Mouse (Mus musculus) myocyte (in vitro differentiated cells): ENCODE data around the gene Kcnk6. TPM values are rescaled to one million over a fixed set of nuclear protein-coding genes. Genes with fewer than 3 reads are reported as not detected.
A peak's percentile ranks its signal among the peaks of the same experiment; 100 is the strongest.

Experiments
- H3K27me3 ChIP-seq: one replicate; pipeline ENCODE4 v1.6.1; 2011; ENCODE audit not compliant: control insufficient read depth, insufficient read depth, insufficient read length
- H3K36me3 ChIP-seq: one replicate; pipeline ENCODE4 v1.6.1; 2011; ENCODE audit not compliant: control insufficient read depth, insufficient read depth
- H3K4me2 ChIP-seq: one replicate; pipeline ENCODE4 v1.6.1; 2011; ENCODE audit warnings: low read depth, control low read depth
- H3K4me3 ChIP-seq: one replicate; pipeline ENCODE4 v1.5.1; 2011; ENCODE audit warnings: mild to moderate bottlenecking, control low read depth, moderate library complexity
- H3K79me2 ChIP-seq: one replicate; pipeline ENCODE4 v1.6.1; 2011; ENCODE audit not compliant: control insufficient read depth, insufficient read depth
- H3ac ChIP-seq: one replicate; pipeline ENCODE4 v1.6.1; 2011; ENCODE audit not compliant: control insufficient read depth, insufficient read length
- CEBPB ChIP-seq: IDR thresholded peaks from 2 replicates; pipeline ENCODE4 v1.6.1; 2011; ENCODE audit warnings: mild to moderate bottlenecking, moderate library complexity; ENCODE audit not compliant: poor library complexity, insufficient read depth, severe bottlenecking
- E2F4 ChIP-seq: IDR thresholded peaks from one replicate; pipeline ENCODE4 v1.6.1; 2011; ENCODE audit warnings: mild to moderate bottlenecking, control low read depth, moderate library complexity; ENCODE audit not compliant: insufficient read depth
- MAX ChIP-seq: IDR thresholded peaks from one replicate; pipeline ENCODE4 v1.6.1; 2011; ENCODE audit warnings: low read depth, mild to moderate bottlenecking, control low read depth
- MYOD1 ChIP-seq, 3 experiments: IDR thresholded peaks; one replicate each; pipeline ENCODE4 v1.6.1; 2011; ENCODE audit warnings: control low read depth in 2 of 3, low read depth in 2 of 3, mild to moderate bottlenecking in 2 of 3, moderate library complexity in 1 of 3; ENCODE audit not compliant: insufficient read length in 2 of 3, control insufficient read depth in 1 of 3
- MYOG ChIP-seq, 3 experiments: IDR thresholded peaks; one replicate each; pipeline ENCODE4 v1.6.1; 2011; ENCODE audit warnings: control low read depth in 2 of 3, low read depth in 2 of 3, mild to moderate bottlenecking in 2 of 3; ENCODE audit not compliant: insufficient read length in 2 of 3, control insufficient read depth in 1 of 3, insufficient read depth in 1 of 3
- POLR2A ChIP-seq: IDR thresholded peaks from one replicate; pipeline ENCODE4 v1.6.1; 2011; ENCODE audit warnings: low read depth, mild to moderate bottlenecking, control low read depth, moderate library complexity; ENCODE audit not compliant: insufficient read length
- POLR2AphosphoS2 ChIP-seq: IDR thresholded peaks from one replicate; pipeline ENCODE4 v1.6.1; 2011; ENCODE audit warnings: low read depth, control low read depth; ENCODE audit not compliant: insufficient read length
- REST ChIP-seq: IDR thresholded peaks from one replicate; pipeline ENCODE4 v1.6.1; 2011; ENCODE audit warnings: mild to moderate bottlenecking, control low read depth, moderate library complexity; ENCODE audit not compliant: insufficient read depth, insufficient read length
- SRF ChIP-seq: IDR thresholded peaks from one replicate; pipeline ENCODE4 v1.6.1; 2011; ENCODE audit warnings: low read depth; ENCODE audit not compliant: control insufficient read depth, insufficient read length
- TCF12 ChIP-seq: IDR thresholded peaks from one replicate; pipeline ENCODE4 v1.6.1; 2011; ENCODE audit warnings: mild to moderate bottlenecking, control low read depth; ENCODE audit not compliant: poor library complexity, insufficient read depth, severe bottlenecking
- TCF3 ChIP-seq: IDR thresholded peaks from one replicate; pipeline ENCODE4 v1.6.1; 2011; ENCODE audit warnings: low read depth, control low read depth; ENCODE audit not compliant: insufficient read length
- USF1 ChIP-seq: IDR thresholded peaks from one replicate; pipeline ENCODE4 v1.6.1; 2011; ENCODE audit warnings: low read depth, mild to moderate bottlenecking, control low read depth, moderate library complexity
- polyA plus RNA-seq: library from polyadenylated mRNA; unstranded; fragments of >200 nt; fragmentation: generic; extraction: Trizol; gene quantifications from one replicate; pipeline ENCODE4 v1.2.1, GENCODE M21; 2012; ENCODE audit warnings: missing spikeins

The Kcnk6 gene
- polyA plus RNA-seq, 1 experiment: 0.01 TPM

DNA sequence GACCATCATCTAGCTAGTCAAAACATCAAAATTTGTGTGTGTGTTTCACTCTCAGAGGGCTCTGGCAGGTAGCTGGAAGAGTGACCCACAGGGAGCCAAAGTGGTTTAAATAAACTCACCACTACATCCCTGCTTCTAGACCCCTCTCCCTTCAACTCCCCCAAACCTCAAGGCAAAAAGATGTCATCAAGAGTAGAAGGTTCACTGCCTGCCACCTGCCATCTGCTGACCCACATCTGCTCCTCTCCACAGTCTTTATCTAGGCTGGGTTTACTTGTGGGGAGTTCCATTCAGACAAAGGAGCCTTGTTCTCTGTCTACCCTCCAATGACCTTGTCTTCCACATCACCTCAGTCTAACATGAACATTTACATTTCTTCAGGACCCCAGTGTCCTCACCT is 46.9 kb upstream of the Kcnk6 start:
- Histone ChIP-seq H3K36me3 (no peaks in the 10 kb centered on the region), H3K4me2 (no peak overlapping the region), H3K79me2 (no peaks in the 10 kb centered on the region), H3ac (no peak overlapping the region), H3K4me3 (no peak overlapping the region), H3K27me3 (peaks cover 20% of the 10 kb centered on the region)
- no peak for TF ChIP-seq MAX
- TF ChIP-seq POLR2AphosphoS2: no peak
- TF ChIP-seq MYOG (IDR thresholded peaks at IDR 0.05; ENCODE audit: control insufficient read depth in 1 of 3, insufficient read depth in 1 of 3, insufficient read length in 2 of 3, low read depth in 2 of 3): no peak
- no peak for TF ChIP-seq SRF
- no peak for TF ChIP-seq E2F4
- TF ChIP-seq TCF12: no peak
- TF ChIP-seq MYOD1 (IDR thresholded peaks at IDR 0.05; ENCODE audit: control insufficient read depth in 1 of 3, insufficient read length in 2 of 3, low read depth in 2 of 3): no peak
- TF ChIP-seq REST: no peak
- TF ChIP-seq USF1: no peak
- no peak for TF ChIP-seq TCF3
- no peak for TF ChIP-seq CEBPB
- TF ChIP-seq POLR2A: no peak

DNA sequence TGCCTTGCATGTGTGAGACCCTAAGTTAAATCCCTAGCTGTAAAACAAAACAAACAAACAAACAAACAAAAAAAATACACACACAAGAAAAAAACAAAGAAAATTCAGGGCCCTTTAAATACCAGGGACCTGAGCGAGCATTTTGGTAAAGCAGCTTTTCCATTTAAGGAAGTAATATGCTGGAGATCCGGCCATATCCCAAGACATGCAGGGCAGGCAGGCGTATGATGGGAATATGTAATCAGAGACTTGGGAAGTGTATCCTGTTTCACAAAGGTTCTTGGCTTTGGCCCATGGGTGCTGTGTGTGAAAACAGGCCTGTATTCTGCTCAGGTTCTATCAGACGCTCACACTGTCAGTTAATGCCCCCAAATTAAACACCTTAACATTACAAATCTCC is 45.2 kb upstream of the Kcnk6 start:
- H3ac ChIP-seq: no peak overlapping the region
- no peaks in the 10 kb centered on the region for H3K36me3 ChIP-seq
- H3K79me2 ChIP-seq: no peaks in the 10 kb centered on the region
- H3K4me3 ChIP-seq: no peak overlapping the region
- peaks cover 18% of the 10 kb centered on the region for H3K27me3 ChIP-seq
- TF ChIP-seq SRF (peak; percentile 65), MYOD1 (IDR thresholded peaks at IDR 0.05; ENCODE audit: control insufficient read depth in 1 of 3, insufficient read length in 2 of 3, low read depth in 2 of 3) (no peak)
- no peak overlapping the region for H3K4me2 ChIP-seq

DNA sequence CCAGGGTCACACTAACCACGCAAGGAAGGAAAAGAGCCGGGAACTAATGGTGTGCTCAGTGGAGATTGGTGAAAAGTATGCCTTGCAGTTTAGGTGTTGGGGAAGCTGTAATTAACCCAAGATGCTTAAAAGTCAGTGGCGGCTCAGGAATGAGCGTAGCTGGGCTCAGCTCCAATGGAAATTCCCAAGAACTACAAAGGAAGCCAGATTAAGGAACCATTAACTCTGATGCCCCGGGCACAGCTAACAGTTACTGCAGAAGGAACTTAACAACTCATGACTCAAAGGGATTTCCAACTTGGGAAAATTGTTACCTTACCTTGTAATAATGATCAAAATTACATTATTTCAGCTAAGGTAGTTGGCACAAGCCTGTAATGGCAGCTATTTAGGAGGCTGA is 44.4 kb upstream of the Kcnk6 start:
- Histone ChIP-seq H3K4me2 (no peak overlapping the region), H3K79me2 (no peaks in the 10 kb centered on the region), H3K27me3 (peaks cover 10% of the 10 kb centered on the region), H3ac (no peak overlapping the region), H3K4me3 (no peak overlapping the region), H3K36me3 (no peaks in the 10 kb centered on the region)
- TF ChIP-seq TCF3: no peak
- TF ChIP-seq TCF12: no peak
- no peak for TF ChIP-seq E2F4
- TF ChIP-seq MAX: no peak
- no peak for TF ChIP-seq CEBPB
- no peak for TF ChIP-seq SRF
- no peak for TF ChIP-seq POLR2A
- no peak for TF ChIP-seq MYOD1 (IDR thresholded peaks at IDR 0.05; ENCODE audit: control insufficient read depth in 1 of 3, insufficient read length in 2 of 3, low read depth in 2 of 3)
- no peak for TF ChIP-seq REST
- TF ChIP-seq USF1: no peak
- no peak for TF ChIP-seq MYOG (IDR thresholded peaks at IDR 0.05; ENCODE audit: control insufficient read depth in 1 of 3, insufficient read depth in 1 of 3, insufficient read length in 2 of 3, low read depth in 2 of 3)
- TF ChIP-seq POLR2AphosphoS2: no peak

DNA sequence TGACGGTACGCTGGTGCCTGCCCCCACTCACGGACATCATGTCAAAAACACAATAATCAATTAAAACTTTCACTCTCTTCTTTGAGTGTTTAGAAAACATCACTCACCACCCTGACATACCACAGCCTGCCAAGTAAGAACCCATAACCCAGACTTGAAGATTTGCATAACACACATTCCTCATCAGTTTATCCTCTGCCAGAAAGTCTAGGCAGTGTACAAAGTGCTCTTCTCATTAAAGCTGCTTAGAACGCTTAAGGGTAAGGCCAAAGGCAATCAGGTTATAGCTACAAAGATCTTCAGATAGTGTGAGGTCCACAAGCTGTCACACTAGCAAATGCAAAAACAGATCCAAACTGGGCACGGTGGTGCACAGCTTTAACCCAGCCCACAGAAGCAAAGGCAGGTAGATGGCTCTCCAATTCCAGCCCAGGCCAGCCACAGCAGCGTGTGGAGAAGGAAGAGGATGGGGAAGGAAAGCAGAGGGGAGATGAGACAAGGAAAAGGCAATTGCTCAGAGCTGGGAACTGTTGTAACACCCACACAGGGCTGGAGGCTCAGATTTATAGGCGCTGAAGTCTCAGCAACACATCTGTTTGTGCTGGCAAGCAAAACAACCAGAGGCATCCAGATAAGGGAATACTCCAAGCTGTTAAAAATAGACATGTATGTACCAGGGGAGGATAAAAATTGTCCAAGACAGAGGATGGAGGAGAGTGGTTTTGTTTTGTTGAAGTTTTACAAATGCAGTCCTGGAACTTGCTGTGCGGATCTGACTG is 39.6 kb upstream of the Kcnk6 start:
- Histone ChIP-seq H3K79me2 (no peaks in the 10 kb centered on the region), H3K36me3 (no peaks in the 10 kb centered on the region), H3K4me3 (no peak overlapping the region), H3K27me3 (no peaks in the 10 kb centered on the region), H3K4me2 (peak overlapping the region; percentile 22), H3ac (no peak overlapping the region)
- TF ChIP-seq TCF3: no peak
- no peak for TF ChIP-seq SRF
- TF ChIP-seq REST: no peak
- no peak for TF ChIP-seq POLR2AphosphoS2
- no peak for TF ChIP-seq MAX
- no peak for TF ChIP-seq POLR2A
- no peak for TF ChIP-seq CEBPB
- TF ChIP-seq MYOG (IDR thresholded peaks at IDR 0.05; ENCODE audit: control insufficient read depth in 1 of 3, insufficient read depth in 1 of 3, insufficient read length in 2 of 3, low read depth in 2 of 3): no peak
- TF ChIP-seq MYOD1 (IDR thresholded peaks at IDR 0.05; ENCODE audit: control insufficient read depth in 1 of 3, insufficient read length in 2 of 3, low read depth in 2 of 3): no peak
- no peak for TF ChIP-seq USF1
- no peak for TF ChIP-seq E2F4
- no peak for TF ChIP-seq TCF12

DNA sequence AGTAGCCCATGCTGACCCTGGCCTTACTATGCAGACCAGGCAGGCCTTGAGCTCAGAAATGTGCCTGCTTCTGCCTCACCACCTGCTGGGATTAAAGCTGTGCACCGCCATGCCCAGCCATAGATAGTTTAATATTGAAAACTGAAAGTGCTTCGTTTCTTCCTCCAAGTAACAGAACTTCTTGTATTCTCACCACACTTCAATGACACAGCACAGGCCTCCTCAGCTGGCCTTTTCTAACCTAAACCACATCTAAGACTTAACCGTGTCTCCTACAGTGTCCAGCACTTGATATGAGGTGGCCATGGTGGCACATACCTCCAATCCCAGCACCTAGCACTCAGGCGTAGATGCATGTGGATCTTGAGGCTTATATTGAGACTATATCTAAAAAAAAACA is 38.1 kb upstream of the Kcnk6 start:
- TF ChIP-seq MYOG (IDR thresholded peaks at IDR 0.05; ENCODE audit: control insufficient read depth in 1 of 3, insufficient read depth in 1 of 3, insufficient read length in 2 of 3, low read depth in 2 of 3) (no peak), TCF3 (no peak), POLR2AphosphoS2 (no peak), MAX (no peak), E2F4 (no peak), MYOD1 (IDR thresholded peaks at IDR 0.05; ENCODE audit: control insufficient read depth in 1 of 3, insufficient read length in 2 of 3, low read depth in 2 of 3) (no peak), SRF (no peak), REST (no peak), TCF12 (no peak), POLR2A (no peak), USF1 (no peak), CEBPB (no peak)
- Histone ChIP-seq H3K4me2 (no peak overlapping the region), H3K27me3 (no peaks in the 10 kb centered on the region), H3K79me2 (no peaks in the 10 kb centered on the region), H3K4me3 (no peak overlapping the region), H3ac (no peak overlapping the region), H3K36me3 (no peaks in the 10 kb centered on the region)
